Mouse (Mus musculus) neural tube, embryonic 14.5 days (tissue): Measurements from ENCODE around the gene Ralgapa2. TPM values are rescaled to one million over a fixed set of nuclear protein-coding genes. Genes with fewer than 3 reads are reported as not detected.
A peak's percentile ranks its signal among the peaks of the same experiment; 100 is the strongest.

Source experiments
- ATAC-seq: fragments of 200-750 bp; cut with Nextera tagmentation; 2 replicates; pipeline ENCODE4 v1.8.0; 2017; ENCODE audit warnings: low read depth, mild to moderate bottlenecking, moderate TSS enrichment, moderate library complexity
- H3K27ac ChIP-seq: fragments of 300-500 bp; sonication (generic); 2 replicates; pipeline ENCODE4 v1.5.1; 2014; ENCODE audit warnings: low read depth, mild to moderate bottlenecking, control low read depth, low read length, moderate library complexity, mixed read lengths
- H3K27me3 ChIP-seq: fragments of 300-500 bp; sonication (generic); 2 replicates; pipeline ENCODE4 v1.6.1; 2014; ENCODE audit warnings: low read length; ENCODE audit not compliant: control insufficient read depth, insufficient read depth
- H3K36me3 ChIP-seq: fragments of 300-500 bp; sonication (generic); 2 replicates; pipeline ENCODE4 v1.6.1; 2014; ENCODE audit warnings: low read length, mixed read lengths; ENCODE audit not compliant: control insufficient read depth, insufficient read depth
- H3K4me1 ChIP-seq: fragments of 300-500 bp; sonication (generic); 2 replicates; pipeline ENCODE4 v1.6.1; 2014; ENCODE audit warnings: low read length; ENCODE audit not compliant: control insufficient read depth, insufficient read depth
- H3K4me2 ChIP-seq: fragments of 300-500 bp; sonication (generic); 2 replicates; pipeline ENCODE4 v1.6.1; 2014; ENCODE audit warnings: mild to moderate bottlenecking, low read depth, low read length, control low read depth
- H3K4me3 ChIP-seq: fragments of 300-500 bp; sonication (generic); 2 replicates; pipeline ENCODE4 v1.5.1; 2014; ENCODE audit warnings: low read depth, low read length, control low read depth, mixed read lengths
- H3K9ac ChIP-seq: fragments of 300-500 bp; sonication (generic); replicated peaks from 2 replicates; pipeline ENCODE4 v1.6.1; 2014; ENCODE audit warnings: low read depth, mild to moderate bottlenecking, control low read depth, low read length, mixed read lengths
- H3K9me3 ChIP-seq: fragments of 300-500 bp; sonication (generic); 2 replicates; pipeline ENCODE4 v1.6.1; 2016; ENCODE audit warnings: low read length; ENCODE audit not compliant: control insufficient read depth
- WGBS: fragments of 180-500 bp; shearing (Covaris S2); extraction: QIAGEN DNeasy Blood & Tissue Kit; methylation state at CpG from one replicate; pipeline ENCODE4 v1.1.7; 2014; 5-methylcytosine and 5-hydroxymethylcytosine counted together
- polyA plus RNA-seq: library from polyadenylated mRNA; unstranded; fragments of >200 nt; fragmentation: Nextera tagmentation; extraction: Ambion mirVana; gene quantifications from 2 replicates; pipeline ENCODE4 v1.2.1, GENCODE M21; 2014

The Ralgapa2 gene
- 15.2 and 16.1 TPM in 2 replicates for polyA plus RNA-seq

DNA sequence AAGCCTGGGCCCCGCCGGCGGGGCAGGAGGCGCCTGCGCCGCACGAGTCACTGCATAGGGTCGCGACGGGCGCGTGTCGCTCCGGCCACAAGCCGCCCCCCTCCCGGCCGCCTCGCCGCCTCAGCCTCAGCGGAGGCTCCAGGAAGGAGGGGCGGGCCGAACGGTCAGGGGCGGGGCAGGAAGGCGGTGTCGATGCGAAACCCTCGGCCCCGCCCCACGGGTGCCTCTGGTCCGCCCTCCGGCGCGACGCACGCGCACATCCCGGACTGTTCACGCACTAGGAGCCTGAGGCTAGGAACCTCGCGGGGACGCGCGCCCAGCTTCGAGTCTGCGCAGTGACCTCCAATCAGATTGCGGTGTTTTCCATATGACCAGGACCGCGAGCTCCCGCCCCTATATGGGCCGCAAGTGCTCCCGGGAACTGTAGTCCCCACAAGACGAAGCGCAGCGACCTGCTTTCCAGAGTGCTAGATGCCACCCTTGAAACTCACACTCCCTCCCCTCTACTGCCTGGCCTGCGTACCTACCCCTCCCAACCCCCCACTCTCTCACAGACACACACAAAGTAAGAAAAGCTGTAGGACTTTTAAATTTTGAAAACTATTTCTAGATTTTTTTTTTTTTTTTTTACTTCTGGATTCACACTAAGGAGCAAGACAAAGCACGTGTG, at the start of gene Ralgapa2:
TSS of gene Ralgapa2 (minus strand) at position 434 of the 670 bp plus-strand sequence.
- peak within 1 kb of the TSS; percentile 83 for H3K4me3 ChIP-seq
- ATAC-seq: peak; percentile 98
- no peaks in the 10 kb centered on the region for H3K27me3 ChIP-seq
- H3K4me2 ChIP-seq: peak within 1 kb of the TSS; percentile 73
- H3K9me3 ChIP-seq: no peaks in the 10 kb centered on the region
- peak within 1 kb of the TSS; percentile 46; the same call in 1 of the 2 replicates for H3K27ac ChIP-seq
- peak within 1 kb of the TSS; percentile 86 for H3K9ac ChIP-seq
- H3K36me3 ChIP-seq: no peaks in the 10 kb centered on the region
- under 1% methylated on average over 56 of the region's 57 CpGs for WGBS
- H3K4me1 ChIP-seq: peaks cover 6% of the 10 kb centered on the region; the same call in 1 of the 2 replicates

DNA sequence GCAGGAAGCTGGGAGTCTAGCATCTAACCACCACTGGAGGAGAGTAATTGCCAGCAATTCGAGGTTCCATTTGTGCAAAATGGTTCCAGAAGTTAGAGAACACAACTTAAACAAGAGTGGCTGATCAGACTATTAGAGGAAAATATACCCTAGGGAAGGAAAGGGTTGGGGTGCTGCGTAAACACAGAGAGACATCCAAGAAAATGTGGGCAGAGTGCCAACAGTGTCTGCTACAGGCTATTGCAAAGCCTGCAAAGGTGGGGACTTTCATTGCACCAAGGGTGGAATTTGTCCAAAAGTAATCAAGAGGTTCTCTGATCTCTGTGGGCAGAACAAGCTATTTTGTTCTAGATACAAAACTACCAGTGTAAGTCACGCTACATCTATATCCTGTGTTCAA, 49.4 kb upstream of the Ralgapa2 start:
- Histone ChIP-seq H3K36me3 (no peaks in the 10 kb centered on the region), H3K4me1 (no peaks in the 10 kb centered on the region), H3K9me3 (no peaks in the 10 kb centered on the region), H3K27me3 (no peaks in the 10 kb centered on the region), H3K4me2 (no peak overlapping the region), H3K9ac (no peak overlapping the region), H3K27ac (no peak overlapping the region), H3K4me3 (no peak overlapping the region)
- ATAC-seq: no peak
- WGBS: 60% methylated on average over 3 of the region's 3 CpGs

DNA sequence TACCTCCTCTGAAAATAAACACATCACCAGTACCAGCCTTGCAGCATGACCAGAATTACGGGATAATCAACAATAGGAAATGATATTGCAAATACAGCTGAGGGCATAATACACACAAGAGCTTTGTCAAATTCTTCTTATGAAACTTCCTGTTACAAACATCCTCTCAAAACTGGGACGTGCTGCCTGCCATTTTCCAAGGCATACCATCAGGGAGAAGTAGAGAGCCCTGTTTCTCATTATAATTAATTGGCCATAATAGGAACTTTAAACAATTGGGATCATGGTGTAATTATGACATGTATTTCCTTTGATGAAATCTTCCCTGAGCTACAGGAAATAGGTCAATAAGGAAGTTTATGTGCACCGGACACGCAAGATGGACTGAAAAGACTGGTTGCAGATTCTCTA, 48.5 kb upstream of the Ralgapa2 start:
- no peak overlapping the region for H3K9ac ChIP-seq
- H3K4me2 ChIP-seq: no peak overlapping the region
- H3K36me3 ChIP-seq: no peaks in the 10 kb centered on the region
- H3K4me3 ChIP-seq: no peak overlapping the region
- H3K4me1 ChIP-seq: no peaks in the 10 kb centered on the region
- no peak for ATAC-seq
- no peaks in the 10 kb centered on the region for H3K27me3 ChIP-seq
- no peak overlapping the region for H3K27ac ChIP-seq
- 91% methylated on average over 4 of the region's 4 CpGs for WGBS
- H3K9me3 ChIP-seq: no peaks in the 10 kb centered on the region

DNA sequence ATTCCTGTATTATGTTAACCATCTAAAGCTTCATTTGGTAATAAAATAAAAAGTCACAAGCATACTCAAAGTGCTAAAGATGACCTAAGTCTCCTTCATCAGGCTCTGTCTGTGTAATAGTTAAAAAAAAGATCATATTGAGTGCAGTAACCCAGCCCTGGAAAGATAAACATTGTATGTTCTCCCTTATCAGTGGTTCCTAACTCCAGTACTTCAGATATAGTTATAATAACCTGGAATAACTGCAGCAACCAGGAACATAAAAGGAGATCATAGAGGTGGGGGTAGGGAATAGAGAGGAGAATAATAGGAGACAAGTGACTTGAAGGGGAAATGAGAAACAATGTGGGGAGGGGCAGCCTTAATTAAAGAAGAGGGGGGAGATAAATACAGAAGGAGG, 44.0 kb upstream of the Ralgapa2 start:
- no peak overlapping the region for H3K9ac ChIP-seq
- H3K4me3 ChIP-seq: no peak overlapping the region
- H3K4me2 ChIP-seq: no peak overlapping the region
- no peaks in the 10 kb centered on the region for H3K4me1 ChIP-seq
- no peak overlapping the region for H3K27ac ChIP-seq
- H3K27me3 ChIP-seq: no peaks in the 10 kb centered on the region
- H3K36me3 ChIP-seq: no peaks in the 10 kb centered on the region
- no peak for ATAC-seq
- H3K9me3 ChIP-seq: no peaks in the 10 kb centered on the region

DNA sequence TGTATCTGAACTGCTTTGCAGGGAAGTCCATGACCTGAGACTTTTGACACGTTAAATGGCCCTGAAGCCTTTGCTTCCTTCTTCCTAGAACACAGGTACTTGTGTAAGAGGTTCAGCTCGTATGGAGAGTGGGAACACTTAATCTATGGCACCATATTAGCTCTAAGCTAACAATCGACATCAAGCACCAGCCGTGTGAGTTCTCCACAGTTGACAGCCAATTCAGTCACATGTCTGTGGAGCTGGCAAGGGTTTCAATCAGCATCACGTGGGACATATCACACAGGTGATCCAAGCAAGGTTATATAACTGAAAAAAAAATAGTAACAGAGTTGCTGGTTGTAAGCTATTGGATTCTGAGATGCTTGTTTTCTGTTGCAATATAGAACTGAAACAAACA, 43.2 kb upstream of the Ralgapa2 start:
- no peaks in the 10 kb centered on the region for H3K9me3 ChIP-seq
- no peak overlapping the region for H3K4me3 ChIP-seq
- no peak overlapping the region for H3K4me2 ChIP-seq
- no peaks in the 10 kb centered on the region for H3K36me3 ChIP-seq
- no peak for ATAC-seq
- H3K9ac ChIP-seq: no peak overlapping the region
- WGBS: 72% methylated on average over 5 of the region's 5 CpGs
- no peaks in the 10 kb centered on the region for H3K4me1 ChIP-seq
- H3K27me3 ChIP-seq: no peaks in the 10 kb centered on the region
- no peak overlapping the region for H3K27ac ChIP-seq

DNA sequence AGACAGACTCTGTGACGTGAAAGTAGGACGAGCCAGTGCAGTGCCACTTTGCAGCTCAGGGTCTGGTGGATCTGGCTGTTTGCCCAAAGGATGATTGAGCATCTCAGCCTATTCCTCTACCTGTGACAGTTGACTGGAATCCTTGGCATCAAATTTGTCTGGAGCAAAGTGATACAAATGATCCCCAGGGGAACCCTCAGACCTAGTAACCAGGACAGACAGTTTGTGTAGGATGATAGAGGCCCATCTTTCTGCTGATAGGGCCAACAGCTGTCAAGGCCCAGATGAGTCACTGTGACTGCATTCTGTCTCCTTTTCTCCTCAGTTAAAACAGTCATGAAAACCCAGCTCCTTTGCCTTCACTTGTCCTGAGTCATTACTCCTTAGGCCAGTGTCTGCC, 41.6 kb upstream of the Ralgapa2 start:
- WGBS: 27% methylated on average over 2 of the region's 2 CpGs

DNA sequence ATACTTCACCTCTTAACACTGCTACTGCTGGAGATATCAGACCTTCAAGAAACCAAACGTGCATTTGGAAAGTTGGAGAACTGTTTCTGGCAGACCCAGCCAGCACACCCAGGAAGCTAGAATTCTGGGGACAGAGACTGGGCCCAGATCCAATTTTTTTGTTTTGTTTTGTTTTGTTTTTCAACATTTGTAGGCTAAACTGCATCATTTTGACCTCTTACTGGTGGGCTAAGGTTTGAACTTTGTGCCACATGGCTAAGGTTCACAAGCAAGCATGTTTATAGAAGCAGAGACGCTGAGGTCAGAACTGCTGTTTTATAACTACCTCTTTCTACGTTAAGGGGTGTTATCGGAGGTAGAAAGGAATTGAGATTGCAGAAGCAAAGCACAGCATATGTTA, 39.7 kb upstream of the Ralgapa2 start:
- Histone ChIP-seq H3K36me3 (no peaks in the 10 kb centered on the region), H3K4me1 (no peaks in the 10 kb centered on the region), H3K4me3 (no peak overlapping the region), H3K27me3 (no peaks in the 10 kb centered on the region), H3K9me3 (no peaks in the 10 kb centered on the region), H3K9ac (no peak overlapping the region), H3K27ac (no peak overlapping the region), H3K4me2 (no peak overlapping the region)
- no peak for ATAC-seq
- WGBS: 78% methylated on average over 4 of the region's 4 CpGs

More for the DNA sequence above, 41.6 kb upstream of the Ralgapa2 start:
- no peaks in the 10 kb centered on the region for H3K4me1 ChIP-seq
- no peak overlapping the region for H3K4me2 ChIP-seq
- H3K9me3 ChIP-seq: no peaks in the 10 kb centered on the region
- no peak overlapping the region for H3K27ac ChIP-seq
- no peak for ATAC-seq
- H3K27me3 ChIP-seq: no peaks in the 10 kb centered on the region
- no peaks in the 10 kb centered on the region for H3K36me3 ChIP-seq
- H3K4me3 ChIP-seq: no peak overlapping the region
- no peak overlapping the region for H3K9ac ChIP-seq

DNA sequence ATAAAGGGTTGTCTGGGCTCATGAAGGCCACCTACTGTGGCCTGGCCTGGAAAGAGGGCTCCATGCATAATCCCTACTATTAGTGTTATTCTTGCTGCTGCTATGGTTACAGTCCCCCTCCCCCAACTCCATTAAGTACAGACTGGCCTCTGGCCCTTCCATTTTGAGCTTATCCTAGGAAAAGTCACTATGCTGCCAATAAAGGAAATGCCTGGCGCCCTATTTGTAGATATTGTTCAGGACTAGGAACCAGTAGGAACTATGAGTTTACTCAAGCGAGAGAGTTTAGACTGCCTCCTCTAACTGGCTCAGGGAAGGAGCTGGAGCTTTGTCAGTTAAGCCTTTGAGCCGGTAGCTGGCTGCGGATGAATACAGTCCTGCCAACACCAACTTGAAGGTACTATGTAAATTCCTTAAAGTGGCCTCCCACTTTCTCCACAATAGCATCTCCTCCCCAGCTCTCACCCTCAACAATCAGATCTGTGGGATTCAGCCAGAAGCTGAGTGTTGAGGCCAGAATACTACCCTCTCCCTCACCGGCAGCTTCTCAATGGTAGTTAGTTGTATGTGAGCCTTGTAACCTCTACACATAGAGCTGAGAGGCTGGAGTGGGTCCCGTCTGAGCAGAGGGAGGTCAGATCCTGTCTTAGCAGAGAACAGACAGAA, 37.1 kb upstream of the Ralgapa2 start:
- peak; percentile 83 for ATAC-seq
- no peaks in the 10 kb centered on the region for H3K36me3 ChIP-seq
- H3K27ac ChIP-seq: no peak overlapping the region
- H3K4me2 ChIP-seq: no peak overlapping the region
- 11% methylated on average over 6 of the region's 6 CpGs for WGBS
- H3K4me1 ChIP-seq: no peaks in the 10 kb centered on the region
- no peaks in the 10 kb centered on the region for H3K9me3 ChIP-seq
- H3K9ac ChIP-seq: no peak overlapping the region
- H3K27me3 ChIP-seq: no peaks in the 10 kb centered on the region
- no peak overlapping the region for H3K4me3 ChIP-seq

DNA sequence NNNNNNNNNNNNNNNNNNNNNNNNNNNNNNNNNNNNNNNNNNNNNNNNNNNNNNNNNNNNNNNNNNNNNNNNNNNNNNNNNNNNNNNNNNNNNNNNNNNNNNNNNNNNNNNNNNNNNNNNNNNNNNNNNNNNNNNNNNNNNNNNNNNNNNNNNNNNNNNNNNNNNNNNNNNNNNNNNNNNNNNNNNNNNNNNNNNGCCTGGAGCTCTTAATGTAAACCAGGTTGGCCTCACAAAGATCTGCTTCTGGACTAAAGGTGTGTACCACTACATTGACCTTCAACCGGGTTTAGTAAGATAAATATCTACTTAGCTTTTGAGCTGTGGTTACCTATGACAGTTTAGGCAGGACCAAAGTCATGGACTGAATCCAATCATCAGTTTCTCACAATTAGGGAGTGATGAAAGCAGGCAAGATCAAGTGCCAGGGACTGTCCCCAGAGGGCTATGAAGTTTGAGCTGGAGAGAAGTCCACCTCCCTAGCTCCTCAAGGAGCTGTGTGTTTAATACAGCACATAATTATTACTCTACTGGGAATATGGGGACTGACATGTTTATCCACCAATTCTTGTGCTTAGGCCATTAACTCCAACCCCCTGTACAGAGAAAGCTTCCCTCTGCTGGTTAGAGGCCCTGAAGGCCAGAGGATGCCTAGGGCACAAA, 32.1 kb upstream of the Ralgapa2 start:
- no peak overlapping the region for H3K9ac ChIP-seq

More for the DNA sequence above, 32.1 kb upstream of the Ralgapa2 start:
- Histone ChIP-seq H3K4me1 (no peaks in the 10 kb centered on the region), H3K4me2 (no peak overlapping the region), H3K36me3 (no peaks in the 10 kb centered on the region), H3K27ac (no peak overlapping the region), H3K4me3 (no peak overlapping the region), H3K9me3 (peaks cover 4% of the 10 kb centered on the region), H3K27me3 (no peaks in the 10 kb centered on the region)
- no peak for ATAC-seq
- WGBS: 94% methylated on average over 1 of the region's 1 CpGs
